Mouse (Mus musculus) forebrain, embryonic 16.5 days (tissue): ENCODE data around the gene Fopnl. TPM values are rescaled to one million over a fixed set of nuclear protein-coding genes. Genes with fewer than 3 reads are reported as not detected.

Experiments used
- ATAC-seq: fragments of 200-750 bp; cut with Nextera tagmentation; 2 replicates; pipeline ENCODE4 v1.8.0; 2017; ENCODE audit warnings: mild to moderate bottlenecking, moderate library complexity
- H3K27ac ChIP-seq: fragments of 300-500 bp; sonication (generic); 2 replicates; pipeline ENCODE4 v1.5.1; 2014; ENCODE audit warnings: low read length, control low read depth
- H3K27me3 ChIP-seq: fragments of 300-500 bp; sonication (generic); replicated peaks from 2 replicates; pipeline ENCODE4 v1.6.1; 2014; ENCODE audit warnings: low read length; ENCODE audit not compliant: control insufficient read depth, insufficient read depth
- H3K36me3 ChIP-seq: fragments of 300-500 bp; sonication (generic); 2 replicates; pipeline ENCODE4 v1.6.1; 2014; ENCODE audit not compliant: control insufficient read depth, insufficient read depth
- H3K4me1 ChIP-seq: fragments of 300-500 bp; sonication (generic); replicated peaks from 2 replicates; pipeline ENCODE4 v1.6.1; 2014; ENCODE audit warnings: low read length; ENCODE audit not compliant: control insufficient read depth, insufficient read depth
- H3K4me2 ChIP-seq: fragments of 300-500 bp; sonication (generic); 2 replicates; pipeline ENCODE4 v1.6.1; 2014; ENCODE audit warnings: mild to moderate bottlenecking, low read length, control low read depth
- H3K4me3 ChIP-seq: fragments of 300-500 bp; sonication (generic); replicated peaks from 2 replicates; pipeline ENCODE4 v1.5.1; 2014; ENCODE audit warnings: mild to moderate bottlenecking, low read length, control low read depth
- H3K9ac ChIP-seq: fragments of 300-500 bp; sonication (generic); replicated peaks from 2 replicates; pipeline ENCODE4 v1.6.1; 2014; ENCODE audit warnings: low read depth, low read length, control low read depth
- H3K9me3 ChIP-seq: fragments of 300-500 bp; sonication (generic); 2 replicates; pipeline ENCODE4 v1.6.1; 2016; ENCODE audit warnings: low read length; ENCODE audit not compliant: control insufficient read depth
- WGBS: fragments of 180-500 bp; shearing (Covaris S2); extraction: QIAGEN DNeasy Blood & Tissue Kit; methylation state at CpG from one replicate; pipeline ENCODE4 v1.1.7; 2014; 5-methylcytosine and 5-hydroxymethylcytosine counted together
- polyA plus RNA-seq: library from polyadenylated mRNA; unstranded; fragments of >200 nt; fragmentation: Nextera tagmentation; extraction: Ambion mirVana; gene quantifications from 2 replicates; pipeline ENCODE4 v1.2.1, GENCODE M21; 2015

The Fopnl gene
- polyA plus RNA-seq = 206 and 213 TPM in 2 replicates

GRCm38 (mm10) chr16:14316884-14317876, at the start of gene Fopnl:
Gene Fopnl (minus strand): TSS chr16:14317405.
- H3K27me3 ChIP-seq = 0 out of 2 replicates have a peak, but pooled peaks cover 3% of the 10 kb centered on the region
- no peaks in the 10 kb centered on the region for H3K9me3 ChIP-seq
- H3K4me1 ChIP-seq = peaks cover 15% of the 10 kb centered on the region
- no peaks in the 10 kb centered on the region for H3K36me3 ChIP-seq
- H3K4me2 ChIP-seq = peak within 1 kb of the TSS; percentile 57
- ATAC-seq = peak; percentile 100
- peak within 1 kb of the TSS; percentile 73 for H3K27ac ChIP-seq
- 4% methylated on average over 51 of the region's 51 CpGs for WGBS
- H3K4me3 ChIP-seq = peak within 1 kb of the TSS; percentile 63
- H3K9ac ChIP-seq = peak within 1 kb of the TSS; percentile 74

- Histone ChIP-seq H3K4me3 (no peak overlapping the region), H3K27me3 (no peaks in the 10 kb centered on the region), H3K36me3 (no peaks in the 10 kb centered on the region), H3K9me3 (no peaks in the 10 kb centered on the region), H3K27ac (no peak overlapping the region), H3K9ac (no peak overlapping the region), H3K4me2 (no peak overlapping the region), H3K4me1 (peaks cover 12% of the 10 kb centered on the region)
- ATAC-seq = no peak
- 100% methylated on average over 1 of the region's 1 CpGs for WGBS
Observed at GRCm38 (mm10) chr16:14366017-14366416, 48.8 kb upstream of the Fopnl start.

DNA sequence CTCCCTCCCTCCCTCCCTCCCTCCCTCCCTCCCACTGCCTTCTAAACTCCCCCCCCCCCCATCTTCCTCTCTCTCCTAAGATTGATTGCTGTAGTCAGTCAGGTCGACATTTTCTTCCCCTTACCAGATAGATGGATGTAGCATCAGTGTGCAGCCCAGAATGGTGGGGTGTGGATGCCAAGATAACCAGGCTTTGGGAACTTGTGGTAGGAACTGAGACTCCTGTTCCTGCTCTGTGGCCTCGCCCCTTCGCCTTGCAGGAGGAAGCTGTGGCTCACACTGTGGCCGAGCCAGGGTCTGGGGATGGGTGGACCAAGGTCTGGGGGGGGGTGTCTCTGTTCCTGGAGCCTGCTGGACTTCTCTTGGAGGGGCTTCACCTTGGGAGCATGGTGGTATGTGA, 48.3 kb upstream of the Fopnl start:
- no peak for ATAC-seq
- Histone ChIP-seq H3K36me3 (no peaks in the 10 kb centered on the region), H3K4me2 (no peak overlapping the region), H3K9ac (no peak overlapping the region), H3K4me1 (peaks cover 15% of the 10 kb centered on the region), H3K9me3 (no peaks in the 10 kb centered on the region), H3K4me3 (no peak overlapping the region), H3K27me3 (no peaks in the 10 kb centered on the region), H3K27ac (no peak overlapping the region)
- WGBS = 75% methylated on average over 4 of the region's 4 CpGs

DNA sequence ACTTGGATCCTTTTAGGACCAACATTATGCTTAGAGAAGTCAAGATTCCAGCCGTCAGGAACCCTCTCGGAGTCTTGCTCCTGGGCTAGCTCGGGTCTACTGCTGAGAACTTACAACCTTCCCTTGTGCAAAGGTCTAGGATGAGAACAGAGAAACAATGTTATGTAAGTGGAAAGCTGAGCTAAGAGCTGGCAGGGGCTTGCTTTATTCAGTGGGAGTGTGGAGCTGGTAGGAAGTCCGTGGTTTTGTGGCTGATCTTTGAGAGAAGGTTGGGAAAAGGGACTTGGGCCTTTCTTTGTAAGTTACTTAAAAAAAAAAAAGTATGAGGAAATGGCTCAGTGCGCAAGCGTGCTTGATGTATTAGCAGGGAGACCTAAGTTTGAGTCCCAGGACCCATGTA, 46.9 kb upstream of the Fopnl start:
- no peaks in the 10 kb centered on the region for H3K27me3 ChIP-seq
- ATAC-seq = no peak
- no peaks in the 10 kb centered on the region for H3K9me3 ChIP-seq
- peaks cover 15% of the 10 kb centered on the region for H3K4me1 ChIP-seq
- H3K27ac ChIP-seq = no peak overlapping the region
- H3K4me2 ChIP-seq = no peak overlapping the region
- H3K4me3 ChIP-seq = no peak overlapping the region
- no peak overlapping the region for H3K9ac ChIP-seq
- WGBS = 91% methylated on average over 6 of the region's 6 CpGs
- no peaks in the 10 kb centered on the region for H3K36me3 ChIP-seq

DNA sequence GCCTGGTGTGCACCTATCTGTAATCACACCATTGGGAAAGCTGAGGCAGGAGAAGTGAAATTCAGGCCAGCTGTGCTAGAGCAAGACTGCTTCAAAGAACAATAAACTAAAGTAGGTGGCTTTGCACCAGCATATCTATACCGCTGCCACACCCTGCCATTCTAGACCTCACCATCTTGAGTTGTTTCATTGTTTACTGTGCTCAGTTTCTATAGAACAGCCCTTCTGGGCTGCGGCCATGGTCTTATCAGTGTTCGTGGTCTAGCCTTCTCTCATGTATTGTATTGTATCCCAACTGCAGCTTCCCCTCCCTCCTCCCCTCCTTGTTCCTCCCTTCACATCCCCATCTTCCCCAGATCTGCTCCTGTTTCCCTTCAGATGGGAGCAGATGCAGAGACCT, 46.3 kb upstream of the Fopnl start:
- no peaks in the 10 kb centered on the region for H3K9me3 ChIP-seq
- H3K4me2 ChIP-seq = no peak overlapping the region
- H3K9ac ChIP-seq = no peak overlapping the region
- H3K36me3 ChIP-seq = no peaks in the 10 kb centered on the region
- H3K4me1 ChIP-seq = peaks cover 15% of the 10 kb centered on the region
- no peak overlapping the region for H3K4me3 ChIP-seq
- no peaks in the 10 kb centered on the region for H3K27me3 ChIP-seq
- ATAC-seq = no peak
- WGBS = 96% methylated on average over 3 of the region's 3 CpGs
- H3K27ac ChIP-seq = no peak overlapping the region

GRCm38 (mm10) chr16:14362099-14362820, 45.1 kb upstream of the Fopnl start:
- Histone ChIP-seq H3K9me3 (no peaks in the 10 kb centered on the region), H3K27ac (no peak overlapping the region), H3K27me3 (no peaks in the 10 kb centered on the region), H3K9ac (peak overlapping the region; percentile 78), H3K4me2 (peak overlapping the region; percentile 73), H3K4me3 (peak overlapping the region; percentile 65), H3K4me1 (peaks cover 15% of the 10 kb centered on the region), H3K36me3 (no peaks in the 10 kb centered on the region)
- 25% methylated on average over 7 of the region's 7 CpGs for WGBS
- ATAC-seq = no peak

- WGBS = under 1% methylated on average over 64 of the region's 64 CpGs
- H3K4me3 ChIP-seq = peak within 1 kb of the TSS; percentile 65
- no peaks in the 10 kb centered on the region for H3K36me3 ChIP-seq
- no peaks in the 10 kb centered on the region for H3K27me3 ChIP-seq
- no peaks in the 10 kb centered on the region for H3K9me3 ChIP-seq
- peak within 1 kb of the TSS; percentile 73 for H3K4me2 ChIP-seq
- H3K9ac ChIP-seq = peak within 1 kb of the TSS; percentile 78
- ATAC-seq = peak; percentile 98
- H3K27ac ChIP-seq = peak within 1 kb of the TSS; percentile 63
- peaks cover 15% of the 10 kb centered on the region for H3K4me1 ChIP-seq
Observed at GRCm38 (mm10) chr16:14361362-14362098, 44.3 kb upstream of the Fopnl start, which contains the start of gene Abcc1. Gene Abcc1 (plus strand): TSS chr16:14361558.

- Histone ChIP-seq H3K27ac (peak overlapping the region; percentile 37), H3K4me3 (peak overlapping the region; percentile 65), H3K27me3 (no peaks in the 10 kb centered on the region), H3K4me1 (peaks cover 15% of the 10 kb centered on the region), H3K9me3 (no peaks in the 10 kb centered on the region), H3K36me3 (no peaks in the 10 kb centered on the region), H3K4me2 (peak overlapping the region; percentile 73), H3K9ac (peak overlapping the region; percentile 78)
- WGBS = 2% methylated on average over 7 of the region's 7 CpGs
- peak; percentile 58 for ATAC-seq
Observed at GRCm38 (mm10) chr16:14360931-14361330, 43.7 kb upstream of the Fopnl start.
